Mouse (Mus musculus): ENCODE data around the gene Slc38a7.
A peak's percentile ranks its signal among the peaks of the same experiment; 100 is the strongest.

Gene Slc38a7

GRCm38 (mm10) chr8:95807861-95808260 is 45.5 kb downstream of the Slc38a7 start:
- peak; percentile 98 for DNase-seq (ENCODE audit: low read depth, low spot score)

GRCm38 (mm10) chr8:95807331-95807843 is 46.0 kb downstream of the Slc38a7 start, which contains the start of gene Cnot1:
Gene Cnot1, minus strand, starts transcription at chr8:95807464.
- DNase-seq (ENCODE audit: low read depth, low spot score), result peak; percentile 99

GRCm38 (mm10) chr8:95806461-95807191 is 46.7 kb downstream of the Slc38a7 start:
- peak; percentile 58 for DNase-seq (ENCODE audit: low read depth, low spot score)

GRCm38 (mm10) chr8:95805482-95805881 is 47.9 kb downstream of the Slc38a7 start:
- DNase-seq (ENCODE audit: low read depth, low spot score), result no peak

- no peak for DNase-seq (ENCODE audit: low read depth, low spot score)
These were observed 51.1 kb downstream of the Slc38a7 start for GRCm38 (mm10) chr8:95802231-95802630.

GRCm38 (mm10) chr8:95801476-95802064 is 51.8 kb downstream of the Slc38a7 start:
- no peak for DNase-seq (ENCODE audit: low read depth, low spot score)

- DNase-seq (ENCODE audit: low read depth, low spot score), result no peak
These were observed 53.0 kb downstream of the Slc38a7 start for GRCm38 (mm10) chr8:95800353-95800752.

GRCm38 (mm10) chr8:95799891-95800290 is 53.4 kb downstream of the Slc38a7 start:
- no peak for DNase-seq (ENCODE audit: low read depth, low spot score)

- no peak for DNase-seq (ENCODE audit: low read depth, low spot score)
These were observed 54.2 kb downstream of the Slc38a7 start for GRCm38 (mm10) chr8:95799117-95799516.

GRCm38 (mm10) chr8:95795333-95796061 is 57.8 kb downstream of the Slc38a7 start:
- peak; percentile 71 for DNase-seq (ENCODE audit: low read depth, low spot score)

Data from ZHBTc4 (cell line).